Mouse (Mus musculus) lung, postnatal 10 days (tissue): ENCODE results near the gene Bckdha.

ENCODE experiments used
- DNase-seq: peaks from one replicate; pipeline ENCODE4 v3.0.0; 2021

Gene Bckdha

GRCm38 (mm10) chr7:25611501-25611900, 47.3 kb downstream of the Bckdha start:
- no peak for DNase-seq

- no peak for DNase-seq
Measured at GRCm38 (mm10) chr7:25610056-25610455, 48.7 kb downstream of the Bckdha start.

- DNase-seq = no peak
Measured at GRCm38 (mm10) chr7:25607196-25607595, 51.6 kb downstream of the Bckdha start.

- DNase-seq = no peak
Measured at GRCm38 (mm10) chr7:25606625-25607063, 52.1 kb downstream of the Bckdha start.

- no peak for DNase-seq
Measured at GRCm38 (mm10) chr7:25601346-25601745, 57.4 kb downstream of the Bckdha start.

GRCm38 (mm10) chr7:25600666-25601065, 58.1 kb downstream of the Bckdha start:
- no peak for DNase-seq

- DNase-seq = peak; percentile 76
Measured at GRCm38 (mm10) chr7:25599663-25600062, 59.1 kb downstream of the Bckdha start.

GRCm38 (mm10) chr7:25593859-25594258, 64.9 kb downstream of the Bckdha start:
- DNase-seq = no peak

GRCm38 (mm10) chr7:25591226-25591625, 67.6 kb downstream of the Bckdha start:
- DNase-seq = no peak

GRCm38 (mm10) chr7:25585351-25586204, 73.2 kb downstream of the Bckdha start:
- DNase-seq = no peak

- no peak for DNase-seq
Measured at GRCm38 (mm10) chr7:25584651-25585050, 74.1 kb downstream of the Bckdha start.

GRCm38 (mm10) chr7:25582301-25582810, 76.4 kb downstream of the Bckdha start:
- no peak for DNase-seq
